Mouse (Mus musculus) layer of hippocampus, postnatal 25 days (tissue): ENCODE data around the gene Chrnb1. TPM values are rescaled to one million over a fixed set of nuclear protein-coding genes. Genes with fewer than 3 reads are reported as not detected.

Experiments used
- DNase-seq, 2 experiments: peaks; one replicate each; pipeline ENCODE4 v3.0.0; 2022; ENCODE audit warnings: mixed read lengths in 2 of 2, low spot score in 1 of 2; ENCODE audit errors: extremely low spot score in 1 of 2
- total RNA-seq, 2 experiments: library from RNA; stranded (reverse); gene quantifications; 2 replicates each; pipeline ENCODE4 v1.2.3; 2021

Chrnb1 gene
- total RNA-seq, 2 experiments from 2014 or later, result 0.79 to 1.1 TPM

GRCm38 (mm10) chr11:69752686-69753085, 43.1 kb downstream of the Chrnb1 start:
- DNase-seq, result no peak

DNA sequence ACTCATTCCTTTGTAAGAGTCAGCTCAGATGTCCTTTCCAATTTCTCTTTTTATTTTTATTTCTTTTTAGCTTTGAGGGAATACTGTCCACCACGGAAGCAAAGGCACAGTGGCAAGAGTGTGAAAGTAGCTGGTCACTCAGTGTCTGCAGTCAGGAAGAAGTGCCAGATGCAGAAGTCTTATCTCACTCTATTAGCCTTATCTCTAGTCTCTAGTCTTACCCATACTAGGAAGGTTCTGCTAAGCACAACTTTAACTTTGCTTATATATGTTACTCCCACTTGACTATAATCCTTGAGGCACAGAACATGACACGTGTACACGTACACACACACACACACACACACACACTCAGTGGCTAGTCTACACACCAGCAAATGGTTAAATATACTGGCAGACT, 44.1 kb downstream of the Chrnb1 start:
- no peak for DNase-seq

Other genes with a start within 250 kb of the Chrnb1 start
- gene Dnah2, start 246.8 kb downstream of the Chrnb1 start, total RNA-seq, result 1 to 10 TPM; 3.5 to 8.0 TPM
- 100 to 1,000 TPM; 134 to 139 TPM for gene Efnb3, start 235.7 kb downstream of the Chrnb1 start, total RNA-seq
- gene Wrap53, start 215.7 kb downstream of the Chrnb1 start, total RNA-seq, result 10 to 100 TPM; 11.7 to 12.5 TPM
- 10 to 100 TPM; 24.3 to 29.8 TPM for gene Trp53, start 215.6 kb downstream of the Chrnb1 start, total RNA-seq
- gene Atp1b2, start 190.0 kb downstream of the Chrnb1 start, total RNA-seq, result 100 to 1,000 TPM; 394 to 472 TPM
- not detected for gene Shbg, start 178.0 kb downstream of the Chrnb1 start, total RNA-seq
- gene Sat2, start 173.9 kb downstream of the Chrnb1 start, total RNA-seq, result 10 to 100 TPM; 15.5 to 15.8 TPM
- gene Fxr2, start 163.0 kb downstream of the Chrnb1 start, total RNA-seq, result 100 to 1,000 TPM; 124 to 131 TPM
- gene Sox15, start 140.6 kb downstream of the Chrnb1 start, total RNA-seq, result under 1 TPM in 1 of 2 experiments, not detected in 1; 0.59 TPM
- 10 to 100 TPM; 61.1 to 63.9 TPM for gene Mpdu1, start 133.3 kb downstream of the Chrnb1 start, total RNA-seq
- gene Cd68, start 129.8 kb downstream of the Chrnb1 start, total RNA-seq, result 10 to 100 TPM; 15.1 to 15.7 TPM
- gene Eif4a1, start 123.5 kb downstream of the Chrnb1 start, total RNA-seq, result 100 to 1,000 TPM; 369 to 381 TPM
- gene Senp3, start 113.9 kb downstream of the Chrnb1 start, total RNA-seq, result 100 to 1,000 TPM in 1 of 2 experiments, 10 to 100 TPM in 1; 94.3 to 109 TPM
- gene Tnfsf13, start 110.2 kb downstream of the Chrnb1 start, total RNA-seq, result 1 to 10 TPM; 1.2 to 1.3 TPM
- gene Tnfsf12, start 100.1 kb downstream of the Chrnb1 start, total RNA-seq, result 1 to 10 TPM; 7.3 to 8.6 TPM
- gene Tnfsfm13, start 99.8 kb downstream of the Chrnb1 start, total RNA-seq, result 1 to 10 TPM; 1.3 to 1.4 TPM
- gene Polr2a, start 37.3 kb downstream of the Chrnb1 start, total RNA-seq, result 10 to 100 TPM; 58.6 to 69.5 TPM
- not detected for gene Slc35g3, start 34.0 kb downstream of the Chrnb1 start, total RNA-seq
- gene Zbtb4, start 30.0 kb downstream of the Chrnb1 start, total RNA-seq, result 100 to 1,000 TPM; 110 to 118 TPM
- gene Fgf11, start 5.9 kb upstream of the Chrnb1 start, total RNA-seq, result 10 to 100 TPM; 28.3 to 33.3 TPM
- not detected for gene Tmem102, start 9.7 kb upstream of the Chrnb1 start, total RNA-seq
- not detected for gene Gm39566, start 19.4 kb upstream of the Chrnb1 start, total RNA-seq
- gene Spem2, start 22.5 kb upstream of the Chrnb1 start, total RNA-seq, result not detected
- under 1 TPM; 0.34 to 0.73 TPM for gene Spem1, start 26.2 kb upstream of the Chrnb1 start, total RNA-seq
- gene Nlgn2, start 41.8 kb upstream of the Chrnb1 start, total RNA-seq, result 100 to 1,000 TPM; 192 to 219 TPM
- gene Tmem256, start 42.6 kb upstream of the Chrnb1 start, total RNA-seq, result 100 to 1,000 TPM; 112 to 135 TPM
- 10 to 100 TPM; 16.5 to 19.0 TPM for gene Plscr3, start 50.4 kb upstream of the Chrnb1 start, total RNA-seq
- not detected for gene Tnk1, start 62.8 kb upstream of the Chrnb1 start, total RNA-seq
- gene Tmem95, start 82.1 kb upstream of the Chrnb1 start, total RNA-seq, result not detected
- 1 to 10 TPM; 1.2 to 1.3 TPM for gene Kctd11, start 85.5 kb upstream of the Chrnb1 start, total RNA-seq
- gene Acap1, start 99.6 kb upstream of the Chrnb1 start, total RNA-seq, result under 1 TPM; 0.12 to 0.19 TPM
- 1 to 10 TPM in 1 of 2 experiments, under 1 TPM in 1; 0.62 to 1.8 TPM for gene 2810408A11Rik, start 105.0 kb upstream of the Chrnb1 start, total RNA-seq
- 100 to 1,000 TPM; 108 to 109 TPM for gene Neurl4, start 105.1 kb upstream of the Chrnb1 start, total RNA-seq
- 10 to 100 TPM; 26.8 to 32.6 TPM for gene Gps2, start 117.9 kb upstream of the Chrnb1 start, total RNA-seq
- 100 to 1,000 TPM; 426 to 481 TPM for gene Eif5a, start 126.0 kb upstream of the Chrnb1 start, total RNA-seq
- 10 to 100 TPM in 1 of 2 experiments, 1 to 10 TPM in 1; 7.3 to 11.1 TPM for gene Ybx2, start 139.9 kb upstream of the Chrnb1 start, total RNA-seq
- gene Slc2a4, start 152.2 kb upstream of the Chrnb1 start, total RNA-seq, result 1 to 10 TPM; 2.2 to 4.0 TPM
- gene Cldn7, start 168.8 kb upstream of the Chrnb1 start, total RNA-seq, result not detected
- gene Ctdnep1, start 185.2 kb upstream of the Chrnb1 start, total RNA-seq, result 100 to 1,000 TPM; 107 to 116 TPM
- 10 to 100 TPM; 77.1 to 82.2 TPM for gene Elp5, start 186.6 kb upstream of the Chrnb1 start, total RNA-seq
- 100 to 1,000 TPM; 229 to 258 TPM for gene Gabarap, start 195.2 kb upstream of the Chrnb1 start, total RNA-seq
- 10 to 100 TPM; 41.4 to 46.9 TPM for gene Phf23, start 199.8 kb upstream of the Chrnb1 start, total RNA-seq
- 10 to 100 TPM; 31.2 to 37.8 TPM for gene Dvl2, start 204.7 kb upstream of the Chrnb1 start, total RNA-seq
- 10 to 100 TPM; 56.9 to 62.4 TPM for gene Acadvl, start 219.5 kb upstream of the Chrnb1 start, total RNA-seq
- gene Dlg4, start 221.0 kb upstream of the Chrnb1 start, total RNA-seq, result 100 to 1,000 TPM; 857 to 887 TPM